In genomic region chr2:114174651-114175484, GRCm38 (mm10) we compare ENCODE assay signal across 8 mouse cellular contexts. TPM values are rescaled to one million over a fixed set of nuclear protein-coding genes. Genes with fewer than 3 reads are reported as not detected.
DNase-seq lines count a peak whose midpoint lies in the region; ATAC-seq lines count a peak whose summit lies in the region.

No protein-coding gene starts in this region.

- peak; percentile 74 for DNase-seq in 3134 (ENCODE audit: extremely low read depth, insufficient read length, low spot score)
- peak; percentile 75 for DNase-seq in adrenal gland, postnatal 25 days
- peak; percentile 99 for DNase-seq in heart, adult 11 months
- DNase-seq in kidney, adult 18-20 months, result peak; percentile 80
- peak; percentile 81 for DNase-seq in limb, embryonic 11.5 days (ENCODE audit: low spot score)
- peak; percentile 93 for DNase-seq in midbrain, embryonic 14.5 days
- DNase-seq in spleen, adult 18-20 months, result peak; percentile 66 to 74

- ATAC-seq in embryonic facial prominence, embryonic 12.5 days (ENCODE audit: insufficient number of reproducible peaks, insufficient read depth, low FRiP score, low TSS enrichment), result peak; percentile 77; the same call in 1 of the 2 replicates
- peak; percentile 95 for ATAC-seq in limb, embryonic 11.5 days (ENCODE audit: insufficient number of reproducible peaks, low FRiP score, low TSS enrichment, low read depth)
- ATAC-seq in midbrain, embryonic 14.5 days (ENCODE audit: low FRiP score, low TSS enrichment), result peak; percentile 93

- no peaks in the 10 kb centered on the region for H3K27me3 ChIP-seq in embryonic facial prominence, embryonic 12.5 days
- H3K27me3 ChIP-seq in limb, embryonic 11.5 days (ENCODE audit: control insufficient read depth, insufficient read depth, low read length), result no peaks in the 10 kb centered on the region
- H3K27me3 ChIP-seq in midbrain, embryonic 14.5 days (ENCODE audit: control insufficient read depth, insufficient read depth, low read length), result no peaks in the 10 kb centered on the region

- H3K4me3 ChIP-seq in embryonic facial prominence, embryonic 12.5 days, result peak overlapping the region; percentile 83
- peak overlapping the region; percentile 94 for H3K4me3 ChIP-seq in limb, embryonic 11.5 days (ENCODE audit: low read depth, low read length)
- peak overlapping the region; percentile 83 for H3K4me3 ChIP-seq in midbrain, embryonic 14.5 days (replicated peaks; ENCODE audit: low read depth, low read length)

- H3K9me3 ChIP-seq in embryonic facial prominence, embryonic 12.5 days, result no peaks in the 10 kb centered on the region
- H3K9me3 ChIP-seq in limb, embryonic 11.5 days (ENCODE audit: control insufficient read depth, low read length), result no peaks in the 10 kb centered on the region
- no peaks in the 10 kb centered on the region for H3K9me3 ChIP-seq in midbrain, embryonic 14.5 days (ENCODE audit: control insufficient read depth, low read length)

- H3K27ac ChIP-seq in embryonic facial prominence, embryonic 12.5 days, result no peak overlapping the region
- no peak overlapping the region for H3K27ac ChIP-seq in limb, embryonic 11.5 days (replicated peaks; ENCODE audit: low read depth, low read length)
- H3K27ac ChIP-seq in midbrain, embryonic 14.5 days (replicated peaks; ENCODE audit: low read depth, low read length), result no peak overlapping the region

- H3K9ac ChIP-seq in embryonic facial prominence, embryonic 12.5 days, result peak overlapping the region; percentile 81
- peak overlapping the region; percentile 90 for H3K9ac ChIP-seq in limb, embryonic 11.5 days (ENCODE audit: low read length)
- H3K9ac ChIP-seq in midbrain, embryonic 14.5 days (replicated peaks; ENCODE audit: low read length), result peak overlapping the region; percentile 77

- H3K36me3 ChIP-seq in embryonic facial prominence, embryonic 12.5 days, result peaks cover 20% of the 10 kb centered on the region
- H3K36me3 ChIP-seq in limb, embryonic 11.5 days (ENCODE audit: control insufficient read depth, insufficient read depth, low read length), result no peaks in the 10 kb centered on the region
- peaks cover 9% of the 10 kb centered on the region for H3K36me3 ChIP-seq in midbrain, embryonic 14.5 days (ENCODE audit: control insufficient read depth, insufficient read depth, low read length)

- peak overlapping the region; percentile 90 for H3K4me2 ChIP-seq in embryonic facial prominence, embryonic 12.5 days (replicated peaks)
- peak overlapping the region; percentile 88 for H3K4me2 ChIP-seq in limb, embryonic 11.5 days (ENCODE audit: low read depth, severe bottlenecking)
- H3K4me2 ChIP-seq in midbrain, embryonic 14.5 days (ENCODE audit: low read length), result peak overlapping the region; percentile 64

- WGBS in embryonic facial prominence, embryonic 12.5 days, result under 1% methylated on average over 44 of the region's 44 CpGs
- 1% methylated on average over 44 of the region's 44 CpGs for WGBS in limb, embryonic 11.5 days
- WGBS in midbrain, embryonic 14.5 days, result under 1% methylated on average over 44 of the region's 44 CpGs

- H3K4me1 ChIP-seq in embryonic facial prominence, embryonic 12.5 days, result peaks cover 7% of the 10 kb centered on the region
- H3K4me1 ChIP-seq in limb, embryonic 11.5 days (ENCODE audit: control insufficient read depth, insufficient read depth, low read length), result peaks cover 5% of the 10 kb centered on the region; the same call in 1 of the 2 replicates
- H3K4me1 ChIP-seq in midbrain, embryonic 14.5 days (ENCODE audit: control insufficient read depth, insufficient read depth, low read length), result peaks cover 5% of the 10 kb centered on the region; the same call in 1 of the 2 replicates

RNA-seq across cellular contexts. Expression of gene Aqr, which starts 12.0 kb away (rescaled TPM):
- 40.9 and 41.8 TPM in 2 replicates for total RNA-seq in adrenal gland, postnatal 25 days (2021)
- 51.3 and 56.8 TPM in 2 replicates for polyA plus RNA-seq in embryonic facial prominence, embryonic 12.5 days (2016; fragmentation: Nextera tagmentation; extraction: Ambion mirVana)
- 66.4 and 67.9 TPM in 2 replicates for polyA plus RNA-seq in limb, embryonic 11.5 days (2014; fragmentation: Nextera tagmentation; extraction: Ambion mirVana)
- polyA plus RNA-seq in midbrain, embryonic 14.5 days (2014; fragmentation: Nextera tagmentation; extraction: Ambion mirVana), result 52.6 and 54.3 TPM in 2 replicates

RNA-seq across cellular contexts. Expression of gene Zfp770, which starts 26.4 kb away (rescaled TPM):
- total RNA-seq in adrenal gland, postnatal 25 days (2021), result 11.6 and 11.9 TPM in 2 replicates
- polyA plus RNA-seq in embryonic facial prominence, embryonic 12.5 days (2016; fragmentation: Nextera tagmentation; extraction: Ambion mirVana), result 4.0 TPM in 2 replicates
- 4.8 and 5.3 TPM in 2 replicates for polyA plus RNA-seq in limb, embryonic 11.5 days (2014; fragmentation: Nextera tagmentation; extraction: Ambion mirVana)
- polyA plus RNA-seq in midbrain, embryonic 14.5 days (2014; fragmentation: Nextera tagmentation; extraction: Ambion mirVana), result 8.2 and 11.4 TPM in 2 replicates
